Mouse (Mus musculus) lung, embryonic 14.5 days (tissue): Measurements from ENCODE around the gene Wdr73. TPM values are rescaled to one million over a fixed set of nuclear protein-coding genes. Genes with fewer than 3 reads are reported as not detected.
A peak's percentile ranks its signal among the peaks of the same experiment; 100 is the strongest.

Source experiments
- ATAC-seq: fragments of 200-750 bp; cut with Nextera tagmentation; 2 replicates; pipeline ENCODE4 v1.8.0; 2017; ENCODE audit warnings: mild to moderate bottlenecking, moderate TSS enrichment, moderate library complexity; ENCODE audit not compliant: insufficient read depth
- DNase-seq: peaks from one replicate; pipeline ENCODE4 v3.0.0-alpha.2; 2015
- H3K27ac ChIP-seq: fragments of 300-500 bp; sonication (generic); 2 replicates; pipeline ENCODE4 v1.5.1; 2014; ENCODE audit warnings: low read depth, mild to moderate bottlenecking, moderate library complexity
- H3K27me3 ChIP-seq: fragments of 300-500 bp; sonication (generic); 2 replicates; pipeline ENCODE4 v1.6.1; 2014; ENCODE audit warnings: low read length, control low read depth; ENCODE audit not compliant: insufficient read depth
- H3K36me3 ChIP-seq: fragments of 300-500 bp; sonication (generic); 2 replicates; pipeline ENCODE4 v1.6.1; 2014; ENCODE audit warnings: control low read depth; ENCODE audit not compliant: insufficient read depth
- H3K4me1 ChIP-seq: fragments of 300-500 bp; sonication (generic); 2 replicates; pipeline ENCODE4 v1.6.1; 2014; ENCODE audit warnings: antibody characterized with exemption, control low read depth; ENCODE audit not compliant: insufficient read depth
- H3K4me2 ChIP-seq: fragments of 300-500 bp; sonication (generic); 2 replicates; pipeline ENCODE4 v1.6.1; 2014; ENCODE audit warnings: mild to moderate bottlenecking
- H3K4me3 ChIP-seq: fragments of 300-500 bp; sonication (generic); 2 replicates; pipeline ENCODE4 v1.5.1; 2014; ENCODE audit warnings: low read depth, low read length
- H3K9ac ChIP-seq: fragments of 300-500 bp; sonication (generic); 2 replicates; pipeline ENCODE4 v1.6.1; 2014
- H3K9me3 ChIP-seq: fragments of 300-500 bp; sonication (generic); 2 replicates; pipeline ENCODE4 v1.6.1; 2016; ENCODE audit warnings: low read depth, low read length, control low read depth
- CTCF ChIP-seq: IDR thresholded peaks from 2 replicates; pipeline ENCODE4 v1.5.1; 2016; ENCODE audit warnings: antibody characterized with exemption, low read depth
- WGBS: fragments of 180-500 bp; shearing (Covaris S2); extraction: QIAGEN DNeasy Blood & Tissue Kit; methylation state at CpG from one replicate; pipeline ENCODE4 v1.1.7; 2014; 5-methylcytosine and 5-hydroxymethylcytosine counted together
- polyA plus RNA-seq: library from polyadenylated mRNA; unstranded; fragments of >200 nt; fragmentation: Nextera tagmentation; extraction: Ambion mirVana; gene quantifications from 2 replicates; pipeline ENCODE4 v1.2.1, GENCODE M21; 2014

Gene Wdr73
- polyA plus RNA-seq, 1 experiment from 2014 or later = 29.0 TPM

GRCm38 (mm10) chr7:80855316-80855715 is 45.8 kb downstream of the Wdr73 start:
- ATAC-seq = no peak

GRCm38 (mm10) chr7:80853218-80853617 is 47.9 kb downstream of the Wdr73 start:
- H3K27ac ChIP-seq = no peak overlapping the region
- peak; percentile 9; the same call in 1 of the 2 replicates for TF ChIP-seq CTCF
- ATAC-seq (no peak), DNase-seq (no peak)
- no peaks in the 10 kb centered on the region for H3K36me3 ChIP-seq
- H3K4me3 ChIP-seq = no peak overlapping the region
- 88% methylated on average over 3 of the region's 3 CpGs for WGBS
- H3K9ac ChIP-seq = no peak overlapping the region
- no peaks in the 10 kb centered on the region for H3K4me1 ChIP-seq
- H3K9me3 ChIP-seq = no peaks in the 10 kb centered on the region
- H3K4me2 ChIP-seq = no peak overlapping the region
- H3K27me3 ChIP-seq = no peaks in the 10 kb centered on the region

More at GRCm38 (mm10) chr7:80855316-80855715, 45.8 kb downstream of the Wdr73 start:
- Histone ChIP-seq H3K27me3 (no peaks in the 10 kb centered on the region), H3K9me3 (no peaks in the 10 kb centered on the region), H3K4me2 (no peak overlapping the region), H3K27ac (no peak overlapping the region), H3K4me3 (no peak overlapping the region), H3K9ac (no peak overlapping the region), H3K4me1 (no peaks in the 10 kb centered on the region), H3K36me3 (no peaks in the 10 kb centered on the region)
- TF ChIP-seq CTCF = no peak
- no peak for DNase-seq

- 77% methylated on average over 5 of the region's 5 CpGs for whole genome bisulfite sequencing
- H3K27ac ChIP-seq = no peak overlapping the region
- ATAC-seq (no peak), DNase-seq (no peak)
- H3K27me3 ChIP-seq = no peaks in the 10 kb centered on the region
- no peak for TF ChIP-seq CTCF
- no peak overlapping the region for H3K4me3 ChIP-seq
- H3K4me2 ChIP-seq = no peak overlapping the region
- H3K9ac ChIP-seq = no peak overlapping the region
- no peaks in the 10 kb centered on the region for H3K4me1 ChIP-seq
- H3K9me3 ChIP-seq = no peaks in the 10 kb centered on the region
- H3K36me3 ChIP-seq = no peaks in the 10 kb centered on the region
Measured at GRCm38 (mm10) chr7:80850520-80850919, 50.5 kb downstream of the Wdr73 start.

- ATAC-seq (peak; percentile 68), DNase-seq (peak; percentile 86)
- WGBS = 16% methylated on average over 4 of the region's 4 CpGs
- Histone ChIP-seq H3K27me3 (no peaks in the 10 kb centered on the region), H3K36me3 (no peaks in the 10 kb centered on the region), H3K4me2 (no peak overlapping the region), H3K9me3 (no peaks in the 10 kb centered on the region), H3K27ac (no peak overlapping the region), H3K4me1 (no peaks in the 10 kb centered on the region), H3K4me3 (no peak overlapping the region), H3K9ac (no peak overlapping the region)
- TF ChIP-seq CTCF = peak; percentile 97
Measured at GRCm38 (mm10) chr7:80849710-80850109, 51.4 kb downstream of the Wdr73 start.

- Histone ChIP-seq H3K27me3 (no peaks in the 10 kb centered on the region), H3K27ac (no peak overlapping the region), H3K4me1 (no peaks in the 10 kb centered on the region), H3K9me3 (no peaks in the 10 kb centered on the region), H3K4me2 (no peak overlapping the region), H3K9ac (no peak overlapping the region), H3K4me3 (no peak overlapping the region), H3K36me3 (no peaks in the 10 kb centered on the region)
- no peak for ATAC-seq
- TF ChIP-seq CTCF = no peak
- WGBS = 48% methylated on average over 2 of the region's 2 CpGs
- DNase-seq = no peak
Measured at GRCm38 (mm10) chr7:80849267-80849666, 51.8 kb downstream of the Wdr73 start.

- ATAC-seq (no peak), DNase-seq (no peak)
- Histone ChIP-seq H3K9ac (no peak overlapping the region), H3K36me3 (no peaks in the 10 kb centered on the region), H3K9me3 (no peaks in the 10 kb centered on the region), H3K4me2 (no peak overlapping the region), H3K27ac (no peak overlapping the region), H3K27me3 (no peaks in the 10 kb centered on the region), H3K4me3 (no peak overlapping the region), H3K4me1 (no peaks in the 10 kb centered on the region)
- TF ChIP-seq CTCF = no peak
- 79% methylated on average over 5 of the region's 5 CpGs for whole genome bisulfite sequencing
Measured at GRCm38 (mm10) chr7:80846709-80847108, 54.4 kb downstream of the Wdr73 start.

- no peak for TF ChIP-seq CTCF
- no peak overlapping the region for H3K27ac ChIP-seq
- ATAC-seq (no peak), DNase-seq (no peak)
- no peaks in the 10 kb centered on the region for H3K27me3 ChIP-seq
- no peaks in the 10 kb centered on the region for H3K4me1 ChIP-seq
- H3K4me3 ChIP-seq = no peak overlapping the region
- no peak overlapping the region for H3K4me2 ChIP-seq
- H3K36me3 ChIP-seq = no peaks in the 10 kb centered on the region
- WGBS = 69% methylated on average over 10 of the region's 10 CpGs
- no peak overlapping the region for H3K9ac ChIP-seq
- no peaks in the 10 kb centered on the region for H3K9me3 ChIP-seq
Measured at GRCm38 (mm10) chr7:80846280-80846678, 54.8 kb downstream of the Wdr73 start.
